In the genomic region with DNA sequence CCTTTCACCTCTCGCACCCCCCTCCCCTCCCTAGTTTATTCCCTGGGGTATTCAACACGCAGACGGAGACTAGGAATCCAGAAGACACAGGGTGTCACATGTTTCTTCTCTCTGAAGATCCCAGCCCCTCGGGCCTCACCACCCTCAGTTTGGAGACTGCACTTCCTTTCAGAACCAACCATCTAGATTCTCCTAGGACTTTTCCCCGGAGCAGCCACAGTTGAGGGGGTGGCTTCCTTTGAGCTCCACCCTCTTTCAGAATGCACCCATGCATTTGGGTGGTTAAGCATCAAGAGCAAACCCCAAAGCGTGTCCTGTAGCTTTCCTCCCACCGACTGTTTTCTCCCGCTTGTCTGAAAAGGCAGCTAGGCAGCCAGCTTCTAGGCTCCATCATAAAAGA, we compare ENCODE assay signal across 9 mouse cellular contexts. TPM values are rescaled to one million over a fixed set of nuclear protein-coding genes. Genes with fewer than 3 reads are reported as not detected.
DNase-seq lines count a peak whose midpoint lies in the region; ATAC-seq lines count a peak whose summit lies in the region.
"Had no signal": no experiment of that assay in that cellular context is flagged by ENCODE, and none has a peak within 500 bp of the region (broad histone marks: within the 10 kb centered on the region; RNA-seq: fewer than 3 reads in every experiment).

No protein-coding gene starts in this region.

- 0 out of 2 replicates have a peak overlapping the region, but pooled peaks have one; percentile 41 for H3K9ac ChIP-seq in kidney, embryonic 15.5 days
- H3K9ac ChIP-seq in hindbrain, embryonic 15.5 days: peak overlapping the region; percentile 95
- H3K9ac ChIP-seq: lung, embryonic 14.5 days had no signal

- H3K9me3 ChIP-seq in kidney, embryonic 15.5 days (replicated peaks): no peaks in the 10 kb centered on the region
- no peaks in the 10 kb centered on the region for H3K9me3 ChIP-seq in hindbrain, embryonic 15.5 days

- no peaks in the 10 kb centered on the region for H3K36me3 ChIP-seq in kidney, embryonic 15.5 days
- H3K36me3 ChIP-seq in hindbrain, embryonic 15.5 days: peaks cover 19% of the 10 kb centered on the region

- H3K27ac ChIP-seq in kidney, embryonic 15.5 days: no peak overlapping the region
- peak overlapping the region; percentile 89; the same call in 1 of the 2 replicates for H3K27ac ChIP-seq in hindbrain, embryonic 15.5 days (replicated peaks)

- peaks cover 97% of the 10 kb centered on the region for H3K27me3 ChIP-seq in kidney, embryonic 15.5 days
- peaks cover 21% of the 10 kb centered on the region for H3K27me3 ChIP-seq in hindbrain, embryonic 15.5 days

- H3K4me2 ChIP-seq in kidney, embryonic 15.5 days: peak overlapping the region; percentile 100
- H3K4me2 ChIP-seq in hindbrain, embryonic 15.5 days: peak overlapping the region; percentile 85

- peaks cover 32% of the 10 kb centered on the region for H3K4me1 ChIP-seq in kidney, embryonic 15.5 days
- H3K4me1 ChIP-seq in hindbrain, embryonic 15.5 days (replicated peaks): peaks cover 27% of the 10 kb centered on the region

- peak overlapping the region; percentile 57 for H3K4me3 ChIP-seq in kidney, embryonic 15.5 days (replicated peaks)
- H3K4me3 ChIP-seq in hindbrain, embryonic 15.5 days: peak overlapping the region; percentile 61

- 4% methylated on average over 8 of the region's 8 CpGs for WGBS in kidney, embryonic 15.5 days
- 10% methylated on average over 8 of the region's 8 CpGs for WGBS in hindbrain, embryonic 15.5 days

- intact Hi-C loops in gastrocnemius, postnatal 14 days (cut with DNase I; ENCODE audit: low total_unique reads): no loop called here

- ATAC-seq in kidney, embryonic 15.5 days (replicated peaks; ENCODE audit: low FRiP score): no peak
- no peak for ATAC-seq in hindbrain, embryonic 15.5 days (ENCODE audit: low FRiP score, low read depth)

- no peak for DNase-seq in kidney, postnatal 14 days
- peak; percentile 89 for DNase-seq in brain, adult 2 months (ENCODE audit: low read depth, low spot score)
- peak; percentile 33 for DNase-seq in naive thymus-derived CD4-positive, alpha-beta T cell, adult 2 months (ENCODE audit: low read depth)
- no peak for DNase-seq in adrenal gland, postnatal 4 days (ENCODE audit: low spot score in 2 of 2)
- no peak for DNase-seq in kidney, postnatal 25 days
- DNase-seq in gastrocnemius, postnatal 14 days: no peak
- DNase-seq: lung, embryonic 14.5 days had no signal

RNA-seq across cellular contexts. Expression of a gene that starts 1.6 kb away (rescaled TPM):
- polyA plus RNA-seq in kidney, embryonic 15.5 days (2015; fragmentation: Nextera tagmentation; extraction: Ambion mirVana): 1.4 and 3.1 TPM in 2 replicates
- polyA plus RNA-seq in hindbrain, embryonic 15.5 days (2015; fragmentation: Nextera tagmentation; extraction: Ambion mirVana): 58.8 and 73.5 TPM in 2 replicates
- total RNA-seq in adrenal gland, postnatal 4 days (2021): 10 to 100 TPM in 1 of 2 experiments, 1 to 10 TPM in 1; 6.2 to 11.1 TPM
- under 1 TPM; 0.16 to 0.72 TPM for total RNA-seq in gastrocnemius, postnatal 14 days (2021)

RNA-seq across cellular contexts. Expression of a gene that starts 10.9 kb away (rescaled TPM):
- 16.1 and 17.8 TPM in 2 replicates for polyA plus RNA-seq in kidney, embryonic 15.5 days (2015; fragmentation: Nextera tagmentation; extraction: Ambion mirVana)
- polyA plus RNA-seq in hindbrain, embryonic 15.5 days (2015; fragmentation: Nextera tagmentation; extraction: Ambion mirVana): 14.9 and 19.6 TPM in 2 replicates
- 10 to 100 TPM; 60.6 to 67.6 TPM for total RNA-seq in adrenal gland, postnatal 4 days (2021)
- total RNA-seq in gastrocnemius, postnatal 14 days (2021): 10 to 100 TPM; 20.1 to 20.7 TPM

RNA-seq across cellular contexts. Expression of a gene that starts 32.7 kb away (rescaled TPM):
- polyA plus RNA-seq in kidney, embryonic 15.5 days (2015; fragmentation: Nextera tagmentation; extraction: Ambion mirVana): 163 and 164 TPM in 2 replicates
- 92.5 and 102 TPM in 2 replicates for polyA plus RNA-seq in hindbrain, embryonic 15.5 days (2015; fragmentation: Nextera tagmentation; extraction: Ambion mirVana)
- total RNA-seq in adrenal gland, postnatal 4 days (2021): 100 to 1,000 TPM; 143 to 151 TPM
- total RNA-seq in gastrocnemius, postnatal 14 days (2021): 100 to 1,000 TPM in 1 of 2 experiments, 10 to 100 TPM in 1; 99.1 to 100 TPM

RNA-seq across cellular contexts. Expression of a gene that starts 41.5 kb away (rescaled TPM):
- 135 and 138 TPM in 2 replicates for polyA plus RNA-seq in kidney, embryonic 15.5 days (2015; fragmentation: Nextera tagmentation; extraction: Ambion mirVana)
- 141 and 144 TPM in 2 replicates for polyA plus RNA-seq in hindbrain, embryonic 15.5 days (2015; fragmentation: Nextera tagmentation; extraction: Ambion mirVana)
- total RNA-seq in adrenal gland, postnatal 4 days (2021): 100 to 1,000 TPM; 118 TPM
- 10 to 100 TPM; 29.6 TPM for total RNA-seq in gastrocnemius, postnatal 14 days (2021)

RNA-seq across cellular contexts. Expression of a gene that starts 51.4 kb away (rescaled TPM):
- polyA plus RNA-seq in kidney, embryonic 15.5 days (2015; fragmentation: Nextera tagmentation; extraction: Ambion mirVana): 14.4 and 15.4 TPM in 2 replicates
- polyA plus RNA-seq in hindbrain, embryonic 15.5 days (2015; fragmentation: Nextera tagmentation; extraction: Ambion mirVana): 19.1 and 20.9 TPM in 2 replicates
- 1 to 10 TPM; 7.3 to 8.0 TPM for total RNA-seq in adrenal gland, postnatal 4 days (2021)
- total RNA-seq in gastrocnemius, postnatal 14 days (2021): 1 to 10 TPM; 1.4 to 2.5 TPM

Comparison
In these comparisons a context has a peak if more than half of its experiments do, and no peak if none do; other contexts are left out.
1. DNase-seq: peak in brain, adult 2 months (single experiment) and naive thymus-derived CD4-positive, alpha-beta T cell, adult 2 months (single experiment); none in kidney, postnatal 14 days (single experiment), adrenal gland, postnatal 4 days (0 of 2), kidney, postnatal 25 days (0 of 2) and gastrocnemius, postnatal 14 days (single experiment).
2. RNA of a gene that starts 1.6 kb away (total RNA-seq): 6.2 to 11.1 TPM in adrenal gland, postnatal 4 days; 0.16 to 0.72 TPM in gastrocnemius, postnatal 14 days; every median in the first group is over 4 times any median in the second.